Mouse (Mus musculus): ENCODE data around the gene Syt5.
A peak's percentile ranks its signal among the peaks of the same experiment; 100 is the strongest.
"Not testable (repeated sequence)": the region's sequence is repeated elsewhere in the genome, so short reads cannot be mapped to it uniquely, and the experiment has no call there.

Syt5 gene

GRCm38 (mm10) chr7:4547221-4547641 lies at the start of gene Syt5:
Gene Syt5 (minus strand): TSS chr7:4547541.
- no peak for DNase-seq (ENCODE audit: low spot score in 2 of 2)

GRCm38 (mm10) chr7:4597046-4597445 lies 49.7 kb upstream of the Syt5 start:
- DNase-seq (ENCODE audit: low spot score in 2 of 2): not testable (repeated sequence)

GRCm38 (mm10) chr7:4581481-4581880 lies 34.1 kb upstream of the Syt5 start:
- not testable (repeated sequence) for DNase-seq (ENCODE audit: low spot score in 2 of 2)

- DNase-seq (ENCODE audit: low spot score in 2 of 2): not testable (repeated sequence)
Measured at GRCm38 (mm10) chr7:4572361-4572760, 25.0 kb upstream of the Syt5 start.

- no peak for DNase-seq (ENCODE audit: low spot score in 2 of 2)
Measured at GRCm38 (mm10) chr7:4562660-4563059, 15.3 kb upstream of the Syt5 start.

- no peak for DNase-seq (ENCODE audit: low spot score in 2 of 2)
Measured at GRCm38 (mm10) chr7:4557167-4557560, 9.8 kb upstream of the Syt5 start.

GRCm38 (mm10) chr7:4556256-4557166 lies 9.2 kb upstream of the Syt5 start:
- peak; percentile 42 to 64 for DNase-seq (ENCODE audit: low spot score in 2 of 2)

- DNase-seq (ENCODE audit: low spot score in 2 of 2): no peak
Measured at GRCm38 (mm10) chr7:4546591-4547131, 680 bp downstream of the Syt5 start.

GRCm38 (mm10) chr7:4546050-4546449 lies 1.3 kb downstream of the Syt5 start:
- no peak for DNase-seq (ENCODE audit: low spot score in 2 of 2)

GRCm38 (mm10) chr7:4542013-4542412 lies 5.3 kb downstream of the Syt5 start:
- DNase-seq (ENCODE audit: low spot score in 2 of 2): no peak

GRCm38 (mm10) chr7:4541344-4541743 lies 6.0 kb downstream of the Syt5 start:
- no peak for DNase-seq (ENCODE audit: low spot score in 2 of 2)

- DNase-seq (ENCODE audit: low spot score in 2 of 2): no peak
Measured at GRCm38 (mm10) chr7:4539019-4539418, 8.3 kb downstream of the Syt5 start.

- DNase-seq (ENCODE audit: low spot score in 2 of 2): no peak
Measured at GRCm38 (mm10) chr7:4537181-4537580, 10.2 kb downstream of the Syt5 start.

- no peak for DNase-seq (ENCODE audit: low spot score in 2 of 2)
Measured at GRCm38 (mm10) chr7:4536369-4536768, 11.0 kb downstream of the Syt5 start.

- no peak for DNase-seq (ENCODE audit: low spot score in 2 of 2)
Measured at GRCm38 (mm10) chr7:4532005-4532729, 15.2 kb downstream of the Syt5 start, which contains the start of gene Dnaaf3. Gene Dnaaf3 (minus strand): TSS chr7:4532453.

GRCm38 (mm10) chr7:4530166-4530565 lies 17.2 kb downstream of the Syt5 start:
- not testable (repeated sequence) for DNase-seq (ENCODE audit: low spot score in 2 of 2)

GRCm38 (mm10) chr7:4527302-4527689 lies 20.0 kb downstream of the Syt5 start:
- DNase-seq (ENCODE audit: low spot score in 2 of 2): no peak

GRCm38 (mm10) chr7:4526341-4527301 lies 20.7 kb downstream of the Syt5 start:
- peak; percentile 35 to 54 for DNase-seq (ENCODE audit: low spot score in 2 of 2)

- peak in 1 of 2 experiments; percentile 33 for DNase-seq (ENCODE audit: low spot score in 2 of 2)
Measured at GRCm38 (mm10) chr7:4524212-4524922, 23.0 kb downstream of the Syt5 start, which contains the start of gene Tnni3. Gene Tnni3 (minus strand): TSS chr7:4524229.

Data from spleen, postnatal 14 days (tissue).